Mouse (Mus musculus): Measurements from ENCODE around the gene Igsf3. TPM values are rescaled to one million over a fixed set of nuclear protein-coding genes. Genes with fewer than 3 reads are reported as not detected.

Gene Igsf3
- polyA plus RNA-seq, 1 experiment = 29.1 TPM

DNA sequence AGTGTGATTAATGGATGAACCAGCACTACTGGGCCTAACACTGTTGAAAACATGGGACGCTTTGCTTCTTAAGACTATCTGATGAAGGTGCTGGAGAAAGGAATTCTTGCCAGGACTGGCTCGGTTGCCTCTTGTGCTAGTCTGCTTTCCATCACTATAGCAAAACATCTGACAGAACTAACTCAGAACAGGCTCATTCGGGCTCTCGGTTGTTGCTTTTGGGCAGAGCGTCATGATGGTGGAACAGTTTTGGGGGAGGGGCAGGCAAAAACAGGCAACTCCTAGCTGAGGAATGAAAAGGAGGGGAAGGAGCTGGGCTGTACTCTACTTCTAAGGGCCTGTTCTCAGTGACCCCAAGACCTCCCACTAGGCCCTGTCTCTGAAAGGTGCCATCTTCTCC lies 4.8 kb downstream of the Igsf3 start:
- Histone ChIP-seq H3K4me1 (ENCODE audit: control insufficient read depth, insufficient read depth, low read length) (peaks cover 12% of the 10 kb centered on the region), H3K4me3 (ENCODE audit: low read depth, low read length) (no peak overlapping the region), H3K27me3 (ENCODE audit: control insufficient read depth, insufficient read depth, low read length, poor library complexity, severe bottlenecking) (no peaks in the 10 kb centered on the region), H3K9ac (ENCODE audit: low read depth, poor library complexity, severe bottlenecking) (no peak overlapping the region), H3K27ac (ENCODE audit: insufficient read depth, low read length) (no peak overlapping the region; the same call in 1 of the 2 replicates), H3K9me3 (replicated peaks; ENCODE audit: control insufficient read depth, insufficient read depth, low read length, poor library complexity, severe bottlenecking) (no peaks in the 10 kb centered on the region), H3K36me3 (ENCODE audit: control insufficient read depth, insufficient read depth, low read length, poor library complexity, severe bottlenecking) (no peaks in the 10 kb centered on the region)
- TF ChIP-seq EP300 (IDR thresholded peaks at IDR 0.05; ENCODE audit: insufficient read depth, low read depth, low read length) = no peak
- TF ChIP-seq CTCF (IDR thresholded peaks at IDR 0.05; ENCODE audit: low read depth, low read length) = no peak
- TF ChIP-seq POLR2A (IDR thresholded peaks at IDR 0.05; ENCODE audit: insufficient read depth, low read length) = no peak

DNA sequence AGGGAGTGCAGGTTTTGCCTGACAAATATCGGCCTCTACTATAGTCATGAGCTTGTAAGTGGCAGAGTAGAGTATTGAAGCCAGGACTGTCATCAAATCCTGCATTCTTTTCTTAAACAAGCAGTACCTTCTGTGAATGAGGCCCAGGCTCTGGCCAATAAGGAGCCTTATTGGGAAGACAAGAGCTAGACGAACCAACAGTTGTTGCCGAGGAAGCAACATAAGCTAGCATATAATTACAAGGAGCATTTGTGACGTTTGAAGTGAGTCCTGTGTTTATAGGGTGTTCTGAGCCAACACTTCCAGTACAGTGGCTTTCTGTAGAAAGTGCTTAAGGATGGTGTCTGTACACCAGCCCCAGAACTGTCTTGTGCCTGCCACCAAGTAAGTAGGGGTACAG lies 5.9 kb downstream of the Igsf3 start:
- no peak overlapping the region for H3K9ac ChIP-seq (ENCODE audit: low read depth, poor library complexity, severe bottlenecking)
- H3K36me3 ChIP-seq (ENCODE audit: control insufficient read depth, insufficient read depth, low read length, poor library complexity, severe bottlenecking) = no peaks in the 10 kb centered on the region
- no peak overlapping the region for H3K27ac ChIP-seq (ENCODE audit: insufficient read depth, low read length)
- TF ChIP-seq POLR2A (IDR thresholded peaks at IDR 0.05; ENCODE audit: insufficient read depth, low read length) = no peak
- no peak for TF ChIP-seq CTCF (IDR thresholded peaks at IDR 0.05; ENCODE audit: low read depth, low read length)
- H3K9me3 ChIP-seq (replicated peaks; ENCODE audit: control insufficient read depth, insufficient read depth, low read length, poor library complexity, severe bottlenecking) = no peaks in the 10 kb centered on the region
- H3K4me1 ChIP-seq (ENCODE audit: control insufficient read depth, insufficient read depth, low read length) = peaks cover 12% of the 10 kb centered on the region
- no peak overlapping the region for H3K4me3 ChIP-seq (ENCODE audit: low read depth, low read length)
- H3K27me3 ChIP-seq (ENCODE audit: control insufficient read depth, insufficient read depth, low read length, poor library complexity, severe bottlenecking) = no peaks in the 10 kb centered on the region

DNA sequence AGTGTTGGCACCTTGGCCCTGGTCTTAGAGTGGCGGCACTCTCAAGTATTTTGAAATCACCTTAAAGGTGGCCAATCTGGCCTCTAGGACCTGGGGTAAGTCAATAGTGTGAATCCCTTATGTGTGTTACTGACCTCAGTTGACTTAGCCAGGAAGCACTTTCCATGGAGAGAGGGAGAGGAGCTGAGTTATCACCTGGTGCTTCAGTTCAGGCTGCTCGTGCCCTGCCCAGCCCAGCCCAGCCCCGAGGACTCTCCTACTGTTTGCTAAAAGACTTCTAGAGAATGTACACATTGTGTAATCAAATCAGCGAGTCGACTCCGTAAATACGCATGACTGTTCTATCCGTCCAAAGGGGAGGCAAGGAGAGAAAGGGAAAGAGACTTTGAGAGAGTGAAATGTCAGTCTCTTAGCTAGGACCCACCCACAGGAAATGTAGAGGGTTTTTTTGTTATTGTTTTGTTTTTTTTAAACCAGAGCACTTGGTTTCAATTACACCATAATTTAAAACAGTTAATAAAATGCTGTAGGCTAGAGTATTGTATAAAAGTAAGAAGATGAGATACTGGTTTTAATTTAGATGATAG lies 9.6 kb downstream of the Igsf3 start:
- Histone ChIP-seq H3K4me3 (ENCODE audit: low read depth, low read length) (no peak overlapping the region), H3K9me3 (replicated peaks; ENCODE audit: control insufficient read depth, insufficient read depth, low read length, poor library complexity, severe bottlenecking) (no peaks in the 10 kb centered on the region), H3K27me3 (ENCODE audit: control insufficient read depth, insufficient read depth, low read length, poor library complexity, severe bottlenecking) (no peaks in the 10 kb centered on the region), H3K27ac (ENCODE audit: insufficient read depth, low read length) (no peak overlapping the region), H3K4me1 (ENCODE audit: control insufficient read depth, insufficient read depth, low read length) (peaks cover 10% of the 10 kb centered on the region), H3K36me3 (ENCODE audit: control insufficient read depth, insufficient read depth, low read length, poor library complexity, severe bottlenecking) (no peaks in the 10 kb centered on the region), H3K9ac (ENCODE audit: low read depth, poor library complexity, severe bottlenecking) (no peak overlapping the region)
- TF ChIP-seq POLR2A (IDR thresholded peaks at IDR 0.05; ENCODE audit: insufficient read depth, low read length) (no peak), EP300 (IDR thresholded peaks at IDR 0.05; ENCODE audit: insufficient read depth, low read depth, low read length) (peak; percentile 43; the same call in 1 of the 2 replicates), CTCF (IDR thresholded peaks at IDR 0.05; ENCODE audit: low read depth, low read length) (no peak)

DNA sequence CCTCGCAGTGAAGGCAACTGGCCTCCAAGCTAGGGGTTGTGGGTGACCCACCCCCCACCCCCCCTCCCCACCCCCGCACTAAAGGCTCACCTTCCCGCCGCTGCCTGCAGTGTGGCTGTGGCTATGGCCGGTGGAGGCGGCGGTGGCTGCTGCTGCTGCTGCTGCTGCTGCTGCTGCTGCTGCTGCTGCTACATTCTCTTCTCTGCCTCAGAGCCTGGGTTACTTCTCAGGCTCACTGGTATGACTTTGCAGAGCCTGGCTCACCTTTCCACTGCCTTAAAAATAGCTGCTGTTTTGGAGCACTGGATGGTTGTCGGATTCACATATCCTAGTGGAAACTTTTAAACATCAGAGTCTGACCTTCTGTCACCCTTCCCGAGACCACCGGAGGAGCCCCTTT lies 11.0 kb downstream of the Igsf3 start:
- H3K4me3 ChIP-seq (ENCODE audit: low read depth, low read length) = no peak overlapping the region
- H3K9ac ChIP-seq (ENCODE audit: low read depth, poor library complexity, severe bottlenecking) = no peak overlapping the region
- H3K4me1 ChIP-seq (ENCODE audit: control insufficient read depth, insufficient read depth, low read length) = peaks cover 6% of the 10 kb centered on the region
- H3K27ac ChIP-seq (ENCODE audit: insufficient read depth, low read length) = peak overlapping the region; percentile 25; the same call in 1 of the 2 replicates
- no peaks in the 10 kb centered on the region for H3K27me3 ChIP-seq (ENCODE audit: control insufficient read depth, insufficient read depth, low read length, poor library complexity, severe bottlenecking)
- H3K36me3 ChIP-seq (ENCODE audit: control insufficient read depth, insufficient read depth, low read length, poor library complexity, severe bottlenecking) = no peaks in the 10 kb centered on the region
- no peak for TF ChIP-seq CTCF (IDR thresholded peaks at IDR 0.05; ENCODE audit: low read depth, low read length)
- TF ChIP-seq EP300 (IDR thresholded peaks at IDR 0.05; ENCODE audit: insufficient read depth, low read depth, low read length) = no peak
- TF ChIP-seq POLR2A (IDR thresholded peaks at IDR 0.05; ENCODE audit: insufficient read depth, low read length) = no peak
- H3K9me3 ChIP-seq (replicated peaks; ENCODE audit: control insufficient read depth, insufficient read depth, low read length, poor library complexity, severe bottlenecking) = no peaks in the 10 kb centered on the region

DNA sequence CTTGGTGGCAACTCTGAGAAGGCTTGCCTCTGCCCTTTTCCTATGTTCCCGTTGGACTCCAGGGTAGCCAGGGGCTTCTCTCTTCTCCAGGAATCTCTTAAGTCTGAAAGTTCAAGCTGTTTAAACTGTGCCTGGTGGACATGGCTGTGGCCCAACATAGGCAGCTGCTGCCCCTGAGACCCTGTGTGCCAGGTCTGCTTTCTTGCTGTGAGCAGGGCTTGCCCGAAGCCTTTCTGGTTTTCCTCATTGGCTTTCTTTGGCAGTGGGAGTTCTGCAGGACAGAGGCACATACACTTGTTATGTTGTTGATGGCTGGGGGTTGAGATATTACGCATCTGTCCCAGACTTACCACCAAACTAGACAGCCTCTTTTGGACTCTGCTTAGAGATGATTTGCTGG lies 12.7 kb downstream of the Igsf3 start:
- H3K4me1 ChIP-seq (ENCODE audit: control insufficient read depth, insufficient read depth, low read length) = peaks cover 2% of the 10 kb centered on the region
- H3K27ac ChIP-seq (ENCODE audit: insufficient read depth, low read length) = no peak overlapping the region
- TF ChIP-seq POLR2A (IDR thresholded peaks at IDR 0.05; ENCODE audit: insufficient read depth, low read length) = no peak
- no peak for TF ChIP-seq CTCF (IDR thresholded peaks at IDR 0.05; ENCODE audit: low read depth, low read length)
- TF ChIP-seq EP300 (IDR thresholded peaks at IDR 0.05; ENCODE audit: insufficient read depth, low read depth, low read length) = no peak
- no peak overlapping the region for H3K4me3 ChIP-seq (ENCODE audit: low read depth, low read length)
- H3K9me3 ChIP-seq (replicated peaks; ENCODE audit: control insufficient read depth, insufficient read depth, low read length, poor library complexity, severe bottlenecking) = no peaks in the 10 kb centered on the region
- no peaks in the 10 kb centered on the region for H3K27me3 ChIP-seq (ENCODE audit: control insufficient read depth, insufficient read depth, low read length, poor library complexity, severe bottlenecking)
- no peaks in the 10 kb centered on the region for H3K36me3 ChIP-seq (ENCODE audit: control insufficient read depth, insufficient read depth, low read length, poor library complexity, severe bottlenecking)
- H3K9ac ChIP-seq (ENCODE audit: low read depth, poor library complexity, severe bottlenecking) = no peak overlapping the region

DNA sequence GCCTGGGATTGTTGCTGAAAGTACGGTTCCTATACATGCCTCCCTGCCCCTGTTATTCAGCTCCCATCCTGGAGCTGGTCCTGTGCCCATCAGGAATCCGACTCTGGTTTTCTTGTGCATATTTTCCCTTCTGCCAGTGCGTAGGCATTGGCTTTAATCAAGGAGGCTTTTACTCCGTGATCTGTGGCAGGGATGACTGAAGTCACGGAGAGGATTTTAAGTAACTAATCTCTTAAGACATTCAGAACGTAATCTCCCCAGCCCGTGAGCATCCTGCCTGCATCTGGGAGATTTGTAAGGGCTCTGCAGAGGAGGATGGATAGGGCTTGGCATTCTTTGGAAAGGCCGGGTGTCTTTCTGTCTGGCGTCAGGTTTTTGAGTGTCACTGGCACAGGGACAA lies 13.6 kb downstream of the Igsf3 start:
- Histone ChIP-seq H3K4me1 (ENCODE audit: control insufficient read depth, insufficient read depth, low read length) (peaks cover 5% of the 10 kb centered on the region), H3K27ac (ENCODE audit: insufficient read depth, low read length) (no peak overlapping the region), H3K27me3 (ENCODE audit: control insufficient read depth, insufficient read depth, low read length, poor library complexity, severe bottlenecking) (no peaks in the 10 kb centered on the region), H3K9ac (ENCODE audit: low read depth, poor library complexity, severe bottlenecking) (no peak overlapping the region), H3K9me3 (replicated peaks; ENCODE audit: control insufficient read depth, insufficient read depth, low read length, poor library complexity, severe bottlenecking) (no peaks in the 10 kb centered on the region), H3K4me3 (ENCODE audit: low read depth, low read length) (no peak overlapping the region), H3K36me3 (ENCODE audit: control insufficient read depth, insufficient read depth, low read length, poor library complexity, severe bottlenecking) (no peaks in the 10 kb centered on the region)
- TF ChIP-seq POLR2A (IDR thresholded peaks at IDR 0.05; ENCODE audit: insufficient read depth, low read length) (no peak), CTCF (IDR thresholded peaks at IDR 0.05; ENCODE audit: low read depth, low read length) (no peak), EP300 (IDR thresholded peaks at IDR 0.05; ENCODE audit: insufficient read depth, low read depth, low read length) (no peak)

Data from ES-Bruce4 (cell line).